Mouse (Mus musculus) midbrain, embryonic 14.5 days (tissue): ENCODE measurements at regions not wholly inside any gene's neighbourhood (a gene's known extent, or its start where the extent isn't known, plus 50 kb on each side); places are given as distances from the start of the nearest gene placed in this dataset.
A peak's percentile ranks its signal among the peaks of the same experiment; 100 is the strongest.

ENCODE experiments used
- ATAC-seq: fragments of 200-750 bp; cut with Nextera tagmentation; 2 replicates; pipeline ENCODE4 v1.8.0; 2017; ENCODE audit warnings: moderate number of reproducible peaks, moderate library complexity; ENCODE audit not compliant: low FRiP score, low TSS enrichment
- DNase-seq: peaks from one replicate; pipeline ENCODE4 v3.0.0-alpha.2; 2015
- H3K27ac ChIP-seq: fragments of 300-500 bp; sonication (generic); replicated peaks from 2 replicates; pipeline ENCODE4 v1.5.1; 2014; ENCODE audit warnings: mild to moderate bottlenecking, low read depth, low read length, moderate library complexity
- H3K27me3 ChIP-seq: fragments of 300-500 bp; sonication (generic); 2 replicates; pipeline ENCODE4 v1.6.1; 2014; ENCODE audit warnings: low read length, control low read depth, mixed read lengths; ENCODE audit not compliant: control insufficient read depth, insufficient read depth
- H3K36me3 ChIP-seq: fragments of 300-500 bp; sonication (generic); 2 replicates; pipeline ENCODE4 v1.6.1; 2014; ENCODE audit warnings: low read length, control low read depth; ENCODE audit not compliant: control insufficient read depth, insufficient read depth
- H3K4me1 ChIP-seq: fragments of 300-500 bp; sonication (generic); 2 replicates; pipeline ENCODE4 v1.6.1; 2014; ENCODE audit warnings: mild to moderate bottlenecking, antibody characterized with exemption, low read length, control low read depth; ENCODE audit not compliant: control insufficient read depth, insufficient read depth
- H3K4me2 ChIP-seq: fragments of 300-500 bp; sonication (generic); 2 replicates; pipeline ENCODE4 v1.6.1; 2014; ENCODE audit warnings: mild to moderate bottlenecking, low read length, moderate library complexity
- H3K4me3 ChIP-seq: fragments of 300-500 bp; sonication (generic); replicated peaks from 2 replicates; pipeline ENCODE4 v1.5.1; 2014; ENCODE audit warnings: low read depth, low read length
- H3K9ac ChIP-seq: fragments of 300-500 bp; sonication (generic); replicated peaks from 2 replicates; pipeline ENCODE4 v1.6.1; 2014; ENCODE audit warnings: mild to moderate bottlenecking, low read length, moderate library complexity
- H3K9me3 ChIP-seq: fragments of 300-500 bp; sonication (generic); 2 replicates; pipeline ENCODE4 v1.6.1; 2016; ENCODE audit warnings: low read length, control low read depth, mixed read lengths; ENCODE audit not compliant: control insufficient read depth
- WGBS: fragments of 180-500 bp; shearing (Covaris S2); extraction: QIAGEN DNeasy Blood & Tissue Kit; methylation state at CpG from one replicate; pipeline ENCODE4 v1.1.7; 2014; 5-methylcytosine and 5-hydroxymethylcytosine counted together

GRCm38 (mm10) chr12:71370091-71370490 lies 60.4 kb downstream of the Dact1 start:
- Histone ChIP-seq H3K27ac (no peak overlapping the region), H3K4me1 (peaks cover 1% of the 10 kb centered on the region; the same call in 1 of the 2 replicates), H3K9ac (no peak overlapping the region), H3K9me3 (no peaks in the 10 kb centered on the region), H3K4me3 (no peak overlapping the region), H3K36me3 (no peaks in the 10 kb centered on the region), H3K4me2 (no peak overlapping the region), H3K27me3 (no peaks in the 10 kb centered on the region)
- ATAC-seq (no peak), DNase-seq (no peak)
- 67% methylated on average over 5 of the region's 5 CpGs for WGBS

GRCm38 (mm10) chr12:71371948-71372347 lies 62.3 kb downstream of the Dact1 start:
- 0 out of 2 replicates have a peak, but pooled peaks cover 2% of the 10 kb centered on the region for H3K4me1 ChIP-seq
- H3K9ac ChIP-seq = no peak overlapping the region
- WGBS = 78% methylated on average over 5 of the region's 5 CpGs
- H3K4me3 ChIP-seq = no peak overlapping the region
- H3K36me3 ChIP-seq = no peaks in the 10 kb centered on the region
- H3K27ac ChIP-seq = no peak overlapping the region
- DNase-seq (no peak), ATAC-seq (no peak)
- H3K27me3 ChIP-seq = no peaks in the 10 kb centered on the region
- H3K4me2 ChIP-seq = no peak overlapping the region
- no peaks in the 10 kb centered on the region for H3K9me3 ChIP-seq

- H3K36me3 ChIP-seq = no peaks in the 10 kb centered on the region
- no peak overlapping the region for H3K9ac ChIP-seq
- WGBS = 78% methylated on average over 2 of the region's 2 CpGs
- no peaks in the 10 kb centered on the region for H3K27me3 ChIP-seq
- H3K4me1 ChIP-seq = 0 out of 2 replicates have a peak, but pooled peaks cover 4% of the 10 kb centered on the region
- H3K9me3 ChIP-seq = no peaks in the 10 kb centered on the region
- no peak overlapping the region for H3K27ac ChIP-seq
- H3K4me2 ChIP-seq = no peak overlapping the region
- ATAC-seq (no peak), DNase-seq (no peak)
- H3K4me3 ChIP-seq = no peak overlapping the region
Measured at GRCm38 (mm10) chr12:71373633-71374032, 63.9 kb downstream of the Dact1 start.

GRCm38 (mm10) chr12:71376446-71376845 lies 66.8 kb downstream of the Dact1 start:
- peak overlapping the region; percentile 43; the same call in 1 of the 2 replicates for H3K27ac ChIP-seq
- no peaks in the 10 kb centered on the region for H3K36me3 ChIP-seq
- 0 out of 2 replicates have a peak, but pooled peaks cover 4% of the 10 kb centered on the region for H3K4me1 ChIP-seq
- DNase-seq = peak; percentile 46
- no peak overlapping the region for H3K4me3 ChIP-seq
- H3K4me2 ChIP-seq = no peak overlapping the region
- H3K9me3 ChIP-seq = no peaks in the 10 kb centered on the region
- no peak overlapping the region for H3K9ac ChIP-seq
- no peak for ATAC-seq
- H3K27me3 ChIP-seq = no peaks in the 10 kb centered on the region
- 41% methylated on average over 8 of the region's 8 CpGs for WGBS

GRCm38 (mm10) chr12:71376966-71377365 lies 67.3 kb downstream of the Dact1 start:
- WGBS = 62% methylated on average over 9 of the region's 9 CpGs
- H3K27me3 ChIP-seq = no peaks in the 10 kb centered on the region
- H3K27ac ChIP-seq = no peak overlapping the region
- H3K4me3 ChIP-seq = no peak overlapping the region
- H3K36me3 ChIP-seq = no peaks in the 10 kb centered on the region
- H3K4me2 ChIP-seq = no peak overlapping the region
- no peaks in the 10 kb centered on the region for H3K9me3 ChIP-seq
- H3K4me1 ChIP-seq = 0 out of 2 replicates have a peak, but pooled peaks cover 4% of the 10 kb centered on the region
- DNase-seq = peak; percentile 25
- no peak for ATAC-seq
- H3K9ac ChIP-seq = no peak overlapping the region

GRCm38 (mm10) chr12:71379626-71380423 lies 70.1 kb downstream of the Dact1 start:
- Histone ChIP-seq H3K36me3 (no peaks in the 10 kb centered on the region), H3K27ac (no peak overlapping the region), H3K27me3 (no peaks in the 10 kb centered on the region), H3K9me3 (no peaks in the 10 kb centered on the region), H3K4me1 (0 out of 2 replicates have a peak, but pooled peaks cover 4% of the 10 kb centered on the region), H3K4me2 (no peak overlapping the region), H3K9ac (no peak overlapping the region), H3K4me3 (no peak overlapping the region)
- ATAC-seq = no peak
- 92% methylated on average over 8 of the region's 8 CpGs for WGBS
- DNase-seq = no peak

GRCm38 (mm10) chr12:71380424-71380761 lies 70.7 kb downstream of the Dact1 start:
- 81% methylated on average over 3 of the region's 3 CpGs for WGBS
- H3K4me3 ChIP-seq = no peak overlapping the region
- H3K9ac ChIP-seq = no peak overlapping the region
- ATAC-seq = no peak
- no peaks in the 10 kb centered on the region for H3K9me3 ChIP-seq
- DNase-seq = no peak
- 0 out of 2 replicates have a peak, but pooled peaks cover 4% of the 10 kb centered on the region for H3K4me1 ChIP-seq
- H3K36me3 ChIP-seq = no peaks in the 10 kb centered on the region
- H3K27me3 ChIP-seq = no peaks in the 10 kb centered on the region
- no peak overlapping the region for H3K27ac ChIP-seq
- H3K4me2 ChIP-seq = no peak overlapping the region

GRCm38 (mm10) chr12:71386251-71386650 lies 76.6 kb downstream of the Dact1 start:
- Histone ChIP-seq H3K9ac (no peak overlapping the region), H3K4me3 (no peak overlapping the region), H3K36me3 (no peaks in the 10 kb centered on the region), H3K27ac (no peak overlapping the region), H3K27me3 (no peaks in the 10 kb centered on the region), H3K9me3 (no peaks in the 10 kb centered on the region), H3K4me1 (no peaks in the 10 kb centered on the region), H3K4me2 (no peak overlapping the region)
- DNase-seq (no peak), ATAC-seq (no peak)
- 87% methylated on average over 3 of the region's 3 CpGs for WGBS

- Histone ChIP-seq H3K9ac (no peak overlapping the region), H3K27me3 (no peaks in the 10 kb centered on the region), H3K27ac (no peak overlapping the region), H3K9me3 (no peaks in the 10 kb centered on the region), H3K4me2 (no peak overlapping the region), H3K36me3 (no peaks in the 10 kb centered on the region), H3K4me3 (no peak overlapping the region), H3K4me1 (no peaks in the 10 kb centered on the region)
- ATAC-seq = no peak
- WGBS = 91% methylated on average over 6 of the region's 6 CpGs
- DNase-seq = no peak
Measured at GRCm38 (mm10) chr12:71391481-71391880, 81.8 kb downstream of the Dact1 start.
